Mouse (Mus musculus) liver, adult 2 months (tissue): ENCODE data around the gene Btg3. TPM values are rescaled to one million over a fixed set of nuclear protein-coding genes. Genes with fewer than 3 reads are reported as not detected.

ENCODE experiments used
- DNase-seq: peaks from one replicate; pipeline ENCODE4 v3.0.0-alpha.2; 2011; ENCODE audit warnings: low read depth, low spot score; ENCODE audit errors: extremely low read depth
- H3K27ac ChIP-seq: fragments of 200-500 bp; replicated peaks from 2 replicates; pipeline ENCODE4 v1.5.1; 2012; ENCODE audit warnings: low read depth, mild to moderate bottlenecking, control low read depth, inconsistent platforms, low read length; ENCODE audit not compliant: insufficient read depth
- H3K27me3 ChIP-seq: fragments of 200-500 bp; 2 replicates; pipeline ENCODE4 v1.6.1; 2012; ENCODE audit warnings: mild to moderate bottlenecking, moderate library complexity, low read length, inconsistent platforms; ENCODE audit not compliant: control insufficient read depth, insufficient read depth
- H3K36me3 ChIP-seq: fragments of 200-500 bp; 2 replicates; pipeline ENCODE4 v1.6.1; 2012; ENCODE audit warnings: low read length, inconsistent platforms; ENCODE audit not compliant: control insufficient read depth, insufficient read depth
- H3K4me1 ChIP-seq: fragments of 200-500 bp; 2 replicates; pipeline ENCODE4 v1.6.1; 2011; ENCODE audit warnings: low read length; ENCODE audit not compliant: control insufficient read depth, insufficient read depth
- H3K4me3 ChIP-seq: fragments of 200-500 bp; 2 replicates; pipeline ENCODE4 v1.5.1; 2011; ENCODE audit warnings: low read depth, mild to moderate bottlenecking, control low read depth, low read length, moderate library complexity; ENCODE audit not compliant: insufficient read depth
- H3K79me2 ChIP-seq: fragments of 200-500 bp; 2 replicates; pipeline ENCODE4 v1.6.1; 2012; ENCODE audit warnings: inconsistent platforms, mild to moderate bottlenecking, low read length, moderate library complexity; ENCODE audit not compliant: control insufficient read depth, insufficient read depth
- H3K9ac ChIP-seq: fragments of 200-500 bp; 2 replicates; pipeline ENCODE4 v1.6.1; 2012; ENCODE audit warnings: low read depth, mild to moderate bottlenecking, control low read depth, inconsistent platforms, low read length
- CTCF ChIP-seq: fragments of 200-500 bp; IDR thresholded peaks from 2 replicates; pipeline ENCODE4 v1.5.1; 2011; ENCODE audit warnings: low read depth, low read length, control low read depth
- POLR2A ChIP-seq: fragments of 200-500 bp; IDR thresholded peaks from 2 replicates; pipeline ENCODE4 v1.6.1; 2011; ENCODE audit warnings: low read length, control low read depth; ENCODE audit not compliant: insufficient read depth; ENCODE audit errors: extremely low read depth
- WGBS: fragments of 180-500 bp; shearing (Covaris S2); methylation state at CpG from one replicate; pipeline ENCODE4 v1.1.7; 2018; 5-methylcytosine and 5-hydroxymethylcytosine counted together
- polyA plus RNA-seq: library from polyadenylated mRNA; depleted of rRNA; stranded (reverse); fragments of >200 nt; gene quantifications from 2 replicates; pipeline ENCODE4 v1.2.3, GENCODE M21; 2012
- total RNA-seq: library from RNA; depleted of rRNA; stranded (reverse); fragments of >200 nt; gene quantifications from 2 replicates; pipeline ENCODE4 v1.2.3, GENCODE M21; 2014

The Btg3 gene
- total and polyA plus RNA-seq, 2 experiments = 0.73 to 1.5 TPM

DNA sequence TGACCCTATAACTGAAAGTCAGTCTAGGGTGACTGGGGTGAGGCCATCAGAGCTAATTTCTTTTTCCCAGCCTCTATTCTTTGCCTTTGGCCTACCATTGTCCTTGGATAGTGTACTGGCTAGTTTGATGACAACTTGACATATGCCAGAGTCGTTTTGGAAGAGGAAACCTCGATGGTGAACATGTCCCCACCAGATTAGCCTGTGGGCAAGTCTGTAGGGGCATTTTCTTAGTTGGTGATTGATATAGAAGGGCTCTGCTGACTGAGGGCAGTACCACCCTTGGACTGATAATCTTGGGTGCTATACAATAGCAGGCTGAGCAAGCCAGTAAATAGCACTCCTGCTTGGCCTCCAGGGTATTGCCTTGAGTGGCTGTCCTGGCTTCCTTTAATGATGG lies 25.3 kb upstream of the Btg3 start:
- 43% methylated on average over 2 of the region's 2 CpGs for WGBS
- Histone ChIP-seq H3K36me3 (no peaks in the 10 kb centered on the region), H3K27ac (no peak overlapping the region), H3K4me3 (no peak overlapping the region), H3K27me3 (no peaks in the 10 kb centered on the region), H3K4me1 (no peaks in the 10 kb centered on the region), H3K79me2 (no peaks in the 10 kb centered on the region), H3K9ac (no peak overlapping the region)
- DNase-seq = no peak
- TF ChIP-seq CTCF = no peak
- TF ChIP-seq POLR2A = no peak

DNA sequence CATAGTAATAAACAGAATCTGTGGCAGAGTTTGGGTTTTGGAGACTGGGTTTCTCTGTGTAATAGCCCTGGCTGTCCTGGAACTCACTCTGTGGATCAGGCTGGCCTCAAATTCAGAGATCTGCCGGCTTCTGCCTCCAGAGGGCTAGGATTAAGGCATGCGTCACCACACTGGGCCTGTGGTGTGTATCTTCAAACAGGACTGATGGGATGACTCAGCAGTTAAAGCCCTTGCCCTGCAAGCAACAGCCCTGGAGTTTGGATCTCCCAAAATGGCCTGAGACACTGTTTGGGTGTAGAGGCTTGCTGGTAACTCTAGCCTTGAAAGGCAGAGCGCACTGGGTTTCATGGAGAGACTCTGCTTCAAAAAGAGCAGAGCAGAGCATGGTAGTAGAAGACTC lies 22.4 kb upstream of the Btg3 start:
- H3K9ac ChIP-seq = no peak overlapping the region
- no peaks in the 10 kb centered on the region for H3K36me3 ChIP-seq
- TF ChIP-seq CTCF (no peak), POLR2A (no peak)
- H3K4me3 ChIP-seq = no peak overlapping the region
- H3K27me3 ChIP-seq = no peaks in the 10 kb centered on the region
- no peaks in the 10 kb centered on the region for H3K4me1 ChIP-seq
- no peaks in the 10 kb centered on the region for H3K79me2 ChIP-seq
- no peak overlapping the region for H3K27ac ChIP-seq
- 90% methylated on average over 3 of the region's 3 CpGs for WGBS
- DNase-seq = no peak

DNA sequence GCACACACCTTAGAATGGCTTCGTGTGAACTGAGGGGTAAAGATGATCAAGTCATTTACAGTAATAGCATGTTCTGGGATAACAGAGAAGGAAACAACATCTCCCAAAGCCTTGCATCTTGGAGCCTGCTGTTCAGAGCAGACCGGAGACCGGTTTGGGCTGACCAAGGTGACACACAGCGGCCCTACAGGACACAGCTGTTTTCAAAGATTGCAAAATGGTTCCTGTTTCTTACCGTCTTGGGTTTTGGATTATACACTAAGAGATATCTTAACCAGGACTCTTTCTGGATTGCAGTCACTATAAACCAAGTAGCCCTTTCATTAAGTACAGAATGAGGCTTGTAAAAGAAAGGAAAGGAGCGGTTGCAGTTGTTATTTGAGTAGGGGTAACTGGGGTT lies 21.7 kb upstream of the Btg3 start:
- WGBS = 86% methylated on average over 6 of the region's 6 CpGs
- H3K79me2 ChIP-seq = no peaks in the 10 kb centered on the region
- no peaks in the 10 kb centered on the region for H3K36me3 ChIP-seq
- DNase-seq = no peak
- H3K4me1 ChIP-seq = no peaks in the 10 kb centered on the region
- no peaks in the 10 kb centered on the region for H3K27me3 ChIP-seq
- TF ChIP-seq CTCF = no peak
- TF ChIP-seq POLR2A = no peak
- H3K9ac ChIP-seq = no peak overlapping the region
- H3K4me3 ChIP-seq = no peak overlapping the region
- no peak overlapping the region for H3K27ac ChIP-seq

GRCm38 (mm10) chr16:78391354-78391753 lies 14.4 kb upstream of the Btg3 start:
- H3K9ac ChIP-seq = no peak overlapping the region
- H3K27ac ChIP-seq = no peak overlapping the region
- H3K4me1 ChIP-seq = peaks cover 2% of the 10 kb centered on the region; the same call in 1 of the 2 replicates
- no peak for DNase-seq
- H3K4me3 ChIP-seq = no peak overlapping the region
- WGBS = 60% methylated on average over 2 of the region's 2 CpGs
- no peaks in the 10 kb centered on the region for H3K36me3 ChIP-seq
- H3K27me3 ChIP-seq = no peaks in the 10 kb centered on the region
- TF ChIP-seq POLR2A = no peak
- TF ChIP-seq CTCF = no peak
- H3K79me2 ChIP-seq = no peaks in the 10 kb centered on the region

DNA sequence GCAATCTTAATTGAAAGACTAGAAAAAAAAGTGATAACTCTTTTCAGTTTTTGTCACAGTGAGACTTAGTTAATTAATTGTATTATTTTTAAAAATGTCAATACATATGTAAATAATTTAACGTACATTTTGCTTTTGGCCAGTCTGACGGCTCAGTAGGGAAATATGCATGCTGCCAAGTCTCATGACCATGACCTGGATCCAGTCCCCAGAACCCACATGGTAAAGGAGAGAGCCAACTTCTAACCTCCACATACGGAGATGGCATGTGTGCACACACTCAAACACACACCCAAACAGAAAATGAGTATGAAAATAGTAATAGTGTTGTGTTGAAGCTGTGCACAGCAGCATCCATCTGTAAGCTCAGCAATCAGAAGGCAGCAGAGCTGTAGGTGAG lies 13.0 kb upstream of the Btg3 start:
- H3K27ac ChIP-seq = no peak overlapping the region
- peaks cover 2% of the 10 kb centered on the region; the same call in 1 of the 2 replicates for H3K4me1 ChIP-seq
- no peaks in the 10 kb centered on the region for H3K36me3 ChIP-seq
- no peak overlapping the region for H3K4me3 ChIP-seq
- WGBS = 70% methylated on average over 3 of the region's 3 CpGs
- TF ChIP-seq CTCF = no peak
- no peak for TF ChIP-seq POLR2A
- H3K9ac ChIP-seq = no peak overlapping the region
- no peaks in the 10 kb centered on the region for H3K27me3 ChIP-seq
- no peaks in the 10 kb centered on the region for H3K79me2 ChIP-seq
- no peak for DNase-seq

GRCm38 (mm10) chr16:78389122-78389521 lies 12.1 kb upstream of the Btg3 start:
- H3K36me3 ChIP-seq = no peaks in the 10 kb centered on the region
- no peak for DNase-seq
- H3K4me3 ChIP-seq = no peak overlapping the region
- WGBS = 87% methylated on average over 4 of the region's 4 CpGs
- TF ChIP-seq POLR2A = no peak
- TF ChIP-seq CTCF = no peak
- no peak overlapping the region for H3K27ac ChIP-seq
- H3K4me1 ChIP-seq = peaks cover 2% of the 10 kb centered on the region; the same call in 1 of the 2 replicates
- no peak overlapping the region for H3K9ac ChIP-seq
- no peaks in the 10 kb centered on the region for H3K27me3 ChIP-seq
- H3K79me2 ChIP-seq = no peaks in the 10 kb centered on the region
